Mouse (Mus musculus) erythroblast, embryonic 14.5 days (primary cell): Measurements from ENCODE around the gene Unc119.

Source experiments
- GATA1 ChIP-seq: IDR thresholded peaks from 2 replicates; pipeline ENCODE4 v1.6.1; 2012; ENCODE audit warnings: low read length, inconsistent platforms, mixed read lengths
- TAL1 ChIP-seq: IDR thresholded peaks from 3 replicates; pipeline ENCODE4 v1.6.1; 2012; ENCODE audit warnings: low read length, inconsistent platforms, mixed read lengths

DNA sequence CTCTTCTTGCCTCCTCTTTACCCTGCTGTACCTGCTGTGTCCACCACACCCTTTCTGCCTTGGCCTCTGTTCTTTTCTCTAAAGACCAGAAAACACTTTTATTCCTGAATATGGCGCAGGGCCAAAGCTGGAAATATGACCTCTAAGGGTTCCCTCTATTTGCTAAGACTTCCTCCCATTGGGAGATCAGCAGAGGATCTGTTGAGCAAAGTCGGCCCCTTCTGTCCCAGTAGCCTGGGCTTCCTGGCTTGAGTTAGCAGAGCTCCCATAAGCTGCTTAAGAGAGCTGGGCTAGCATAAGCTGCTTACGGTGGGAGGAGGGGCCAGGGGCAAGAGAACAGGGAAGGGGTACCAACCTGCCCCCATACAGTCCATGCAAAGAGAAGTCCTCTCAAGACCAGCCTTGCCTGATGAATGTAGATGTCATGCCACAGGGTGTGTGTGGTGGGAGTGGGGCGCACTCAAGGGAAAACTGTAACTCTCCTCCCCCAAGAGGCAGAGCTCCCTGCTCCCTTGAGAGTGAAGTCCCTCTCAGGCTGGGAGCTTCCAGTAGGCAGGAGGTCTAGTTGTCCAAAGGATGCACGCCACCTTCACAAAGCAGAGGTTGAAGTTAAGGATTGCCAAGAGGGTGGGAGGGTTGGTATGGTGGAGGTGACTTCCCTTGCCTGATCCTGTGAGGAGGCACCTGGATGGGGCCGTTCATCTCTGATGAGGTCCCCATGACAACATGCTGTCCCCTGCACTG lies 3.2 kb downstream of the Unc119 start:
- TF ChIP-seq GATA1 (no peak), TAL1 (no peak)
